Mouse (Mus musculus): Measurements from ENCODE around the gene Bpifb9a.
"Not testable (repeated sequence)": the region's sequence is repeated elsewhere in the genome, so short reads cannot be mapped to it uniquely, and the experiment has no call there.

Bpifb9a gene

DNA sequence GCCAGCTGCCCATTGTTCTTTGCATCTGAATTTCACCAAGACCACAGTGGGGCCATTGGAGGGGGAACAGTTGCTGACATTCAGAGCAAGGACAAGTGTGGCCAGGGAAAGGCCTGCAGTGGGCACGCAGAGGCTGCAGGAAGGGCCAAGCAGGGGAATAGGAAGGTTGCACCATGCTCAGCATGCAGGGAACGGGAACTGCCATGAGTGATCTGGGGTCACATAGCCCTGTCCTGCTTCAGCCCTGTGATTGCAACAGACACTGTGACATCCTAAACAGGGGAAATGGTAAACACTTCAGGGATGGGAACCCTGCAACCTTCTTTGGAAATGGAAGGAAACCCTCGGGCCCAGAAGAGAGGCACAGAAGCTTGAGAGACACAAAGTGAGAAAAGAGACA is 47.0 kb downstream of the Bpifb9a start:
- DNase-seq (ENCODE audit: low spot score in 2 of 2): not testable (repeated sequence)

DNA sequence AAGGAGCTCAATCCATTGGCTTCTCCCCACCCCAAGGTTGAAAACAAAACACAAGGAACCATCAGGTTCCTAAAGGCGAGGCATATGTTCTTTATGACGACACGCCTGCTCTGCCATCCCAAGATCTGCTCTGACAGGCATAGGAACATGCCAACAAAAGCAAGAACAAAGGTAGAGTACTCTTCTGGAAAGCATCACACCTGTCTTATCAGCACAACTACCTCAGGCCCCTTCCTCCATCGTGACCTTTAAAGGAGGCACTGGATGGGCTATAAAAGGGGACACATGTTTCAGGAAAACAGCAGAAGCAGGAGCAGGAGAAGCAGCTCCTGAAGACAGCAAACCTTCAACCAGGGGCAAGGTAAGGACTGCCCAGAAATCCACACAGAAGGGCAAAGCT is 49.3 kb downstream of the Bpifb9a start, which contains the start of gene Bpifb9b:
Gene Bpifb9b, plus strand, starts transcription at position 301 of the 400 bp plus-strand sequence.
- DNase-seq (ENCODE audit: low spot score in 2 of 2): not testable (repeated sequence)

DNA sequence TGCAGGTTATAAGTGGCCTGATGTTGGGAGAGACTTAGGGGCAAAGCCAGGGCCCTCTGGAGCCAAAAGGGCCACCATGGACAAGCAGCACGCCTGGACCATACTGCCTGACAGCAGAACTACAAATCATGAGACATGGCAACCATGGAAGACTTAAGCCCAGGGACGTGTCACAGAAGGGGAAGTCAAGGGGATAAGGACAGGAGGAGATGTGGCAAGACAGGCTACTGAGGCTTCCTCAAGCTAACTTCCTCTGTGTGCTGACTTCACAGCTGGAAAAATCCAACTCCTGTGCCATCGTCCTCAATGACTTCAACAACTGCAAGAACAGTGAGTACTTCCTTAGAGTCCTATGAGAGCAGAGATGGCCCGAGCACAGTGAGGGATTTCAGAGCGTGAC is 56.1 kb downstream of the Bpifb9a start:
- DNase-seq (ENCODE audit: low spot score in 2 of 2): not testable (repeated sequence)

All from frontal cortex, postnatal 10 days (tissue).